12 mouse cellular contexts compared by ENCODE assay signal in genomic region chr9:44126746-44127145, GRCm38 (mm10). TPM values are rescaled to one million over a fixed set of nuclear protein-coding genes. Genes with fewer than 3 reads are reported as not detected.
DNase-seq lines count a peak whose midpoint lies in the region; ATAC-seq and TF ChIP-seq lines count a peak whose summit lies in the region.
"Had no signal": no experiment of that assay in that cellular context is flagged by ENCODE, and none has a peak within 500 bp of the region (broad histone marks: within the 10 kb centered on the region; RNA-seq: fewer than 3 reads in every experiment).

No protein-coding gene starts in this region.

- no peak for ATAC-seq in kidney, embryonic 16.5 days (ENCODE audit: low FRiP score, low TSS enrichment)
- ATAC-seq in liver, postnatal 0 days = no peak

- H3K9ac ChIP-seq in kidney, embryonic 16.5 days (replicated peaks; ENCODE audit: low read length) = no peak overlapping the region
- H3K9ac ChIP-seq in MEL (ENCODE audit: control insufficient read depth, low read depth, low read length, poor library complexity, severe bottlenecking) = no peak overlapping the region
- no peak overlapping the region for H3K9ac ChIP-seq in liver, postnatal 0 days (replicated peaks)
- H3K9ac ChIP-seq: forebrain, embryonic 12.5 days had no signal

- H3K27ac ChIP-seq in gastrocnemius, adult 2 months = peak overlapping the region; percentile 83
- H3K27ac ChIP-seq in kidney, embryonic 16.5 days (ENCODE audit: low read length) = peak overlapping the region; percentile 31
- H3K27ac ChIP-seq in MEL (ENCODE audit: control insufficient read depth, low read depth, low read length) = no peak overlapping the region
- H3K27ac ChIP-seq in liver, postnatal 0 days (ENCODE audit: low read depth) = peak overlapping the region; percentile 68
- H3K27ac ChIP-seq: forebrain, embryonic 12.5 days had no signal

- no peaks in the 10 kb centered on the region for H3K79me2 ChIP-seq in MEL (ENCODE audit: control insufficient read depth, insufficient read depth, low read length, poor library complexity)

- intact Hi-C loops in gastrocnemius, adult 2 months (cut with DNase I) = loop anchor here (2.0 to 5.0 kb wide), 2 partner anchors 121 to 268 kb away; no protein-coding TSS in a partner anchor
- intact Hi-C loops in gastrocnemius, postnatal 36 days (cut with DNase I) = loop anchor here (5.0 kb wide), 1 partner anchor 261 kb away; no protein-coding TSS in a partner anchor

- peaks cover 52% of the 10 kb centered on the region for H3K4me1 ChIP-seq in kidney, embryonic 16.5 days (ENCODE audit: insufficient read depth, low read length)
- peaks cover 0 to 6% of the 10 kb centered on the region in 2 experiments; a peak in 1 of 4 replicates for H3K4me1 ChIP-seq in MEL (ENCODE audit: control insufficient read depth in 1 of 2, insufficient read depth in 2 of 2, low read length in 2 of 2)
- peaks cover 20% of the 10 kb centered on the region for H3K4me1 ChIP-seq in liver, postnatal 0 days (ENCODE audit: insufficient read depth)

- no peaks in the 10 kb centered on the region for H3K27me3 ChIP-seq in kidney, embryonic 16.5 days (ENCODE audit: insufficient read depth, low read length)
- no peaks in the 10 kb centered on the region; a peak in 1 of 4 replicates for H3K27me3 ChIP-seq in MEL (ENCODE audit: control insufficient read depth in 1 of 2, insufficient read depth in 2 of 2, low read length in 2 of 2)
- peaks cover 16% of the 10 kb centered on the region for H3K27me3 ChIP-seq in liver, postnatal 0 days (ENCODE audit: insufficient read depth, low read length)

- no peak for TF ChIP-seq EP300 in MEL (IDR thresholded peaks at IDR 0.05; ENCODE audit: low read depth in 1 of 2, low read length in 2 of 2)
- no peak for TF ChIP-seq EP300 in liver, postnatal 0 days (IDR thresholded peaks at IDR 0.05; ENCODE audit: low read depth)

- TF ChIP-seq RAD21 in MEL (IDR thresholded peaks at IDR 0.05; ENCODE audit: low read depth, low read length) = no peak

- H3K36me3 ChIP-seq in kidney, embryonic 16.5 days (ENCODE audit: insufficient read depth, low read length) = no peaks in the 10 kb centered on the region
- peaks cover 0 to 2% of the 10 kb centered on the region in 2 experiments; a peak in 1 of 4 replicates for H3K36me3 ChIP-seq in MEL (ENCODE audit: control insufficient read depth in 1 of 2, insufficient read depth in 2 of 2, low read length in 2 of 2)
- H3K36me3 ChIP-seq in liver, postnatal 0 days (replicated peaks; ENCODE audit: insufficient read depth, low read length) = no peaks in the 10 kb centered on the region
- H3K36me3 ChIP-seq: forebrain, embryonic 12.5 days had no signal

- WGBS in kidney, embryonic 16.5 days = 86% methylated on average over 3 of the region's 3 CpGs
- WGBS in liver, postnatal 0 days (ENCODE audit: insufficient replicate concordance) = 59% methylated on average over 3 of the region's 3 CpGs

- DNase-seq in gastrocnemius, adult 2 months = no peak
- DNase-seq in gastrocnemius, postnatal 36 days = no peak
- DNase-seq in kidney, postnatal 10 days = no peak
- DNase-seq in MEL (ENCODE audit: low read depth, low spot score) = no peak
- no peak for DNase-seq in liver, postnatal 0 days
- no peak for DNase-seq in Muller cell, postnatal 12 days (ENCODE audit: inconsistent ontology term)
- DNase-seq in frontal cortex, postnatal 25 days (ENCODE audit: low spot score in 2 of 2) = no peak

- H3K4me3 ChIP-seq in gastrocnemius, adult 2 months = no peak overlapping the region; the same call in 1 of the 2 replicates
- no peak overlapping the region for H3K4me3 ChIP-seq in kidney, embryonic 16.5 days (ENCODE audit: low read length)
- no peak overlapping the region for H3K4me3 ChIP-seq in MEL (ENCODE audit: control insufficient read depth in 1 of 2, insufficient read depth in 1 of 2, low read depth in 2 of 2, low read length in 2 of 2)
- H3K4me3 ChIP-seq in liver, postnatal 0 days (ENCODE audit: low read depth, low read length) = peak overlapping the region; percentile 9; the same call in 1 of the 2 replicates
- H3K4me3 ChIP-seq: forebrain, embryonic 12.5 days had no signal

- no peak for TF ChIP-seq POLR2A in MEL (IDR thresholded peaks at IDR 0.05; ENCODE audit: control insufficient read depth in 1 of 2, insufficient read depth in 1 of 2, low read depth in 1 of 2, low read length in 2 of 2, poor library complexity in 1 of 2)

- TF ChIP-seq CTCF in gastrocnemius, adult 2 months (IDR thresholded peaks at IDR 0.05) = no peak
- no peak for TF ChIP-seq CTCF in MEL (IDR thresholded peaks at IDR 0.05 in 2 of 3, conservative IDR thresholded peaks at IDR 0.05 in 1 of 3; ENCODE audit: control insufficient read depth in 1 of 3, insufficient read depth in 1 of 3, low read depth in 2 of 3, low read length in 3 of 3, poor library complexity in 1 of 3, severe bottlenecking in 1 of 3)
- no peak for TF ChIP-seq CTCF in liver, postnatal 0 days (IDR thresholded peaks at IDR 0.05; ENCODE audit: low read depth)

- H3K9me3 ChIP-seq in kidney, embryonic 16.5 days (ENCODE audit: low read length) = no peaks in the 10 kb centered on the region
- H3K9me3 ChIP-seq in MEL (replicated peaks; ENCODE audit: insufficient read depth, low read length) = no peaks in the 10 kb centered on the region
- no peaks in the 10 kb centered on the region for H3K9me3 ChIP-seq in liver, postnatal 0 days (ENCODE audit: low read length)
- H3K9me3 ChIP-seq: forebrain, embryonic 12.5 days had no signal

- no peak overlapping the region for H3K4me2 ChIP-seq in kidney, embryonic 16.5 days (replicated peaks; ENCODE audit: low read depth, low read length)
- 0 out of 2 replicates have a peak overlapping the region, but pooled peaks have one; percentile 53 for H3K4me2 ChIP-seq in liver, postnatal 0 days (ENCODE audit: low read depth, low read length)

TF ChIP-seq in MEL, 35 proteins besides CTCF, POLR2A, EP300 and RAD21:
- TF ChIP-seq GATA1 (IDR thresholded peaks at IDR 0.05; ENCODE audit: low read depth, low read length) = no peak
- 0 out of 2 replicates have a peak, but pooled peaks have one; percentile 32 for TF ChIP-seq TBP (IDR thresholded peaks at IDR 0.05; ENCODE audit: low read depth, low read length)

RNA-seq across cellular contexts. Expression of gene Mcam, which starts 7.5 kb away (rescaled TPM):
- total RNA-seq in gastrocnemius, adult 2 months (2021) = 10 to 100 TPM; 17.5 to 24.4 TPM
- total RNA-seq in gastrocnemius, postnatal 36 days (2021) = 10 to 100 TPM; 24.2 to 31.2 TPM
- 54.3 and 60.3 TPM in 2 replicates for polyA plus RNA-seq in kidney, embryonic 16.5 days (2015; fragmentation: Nextera tagmentation; extraction: Ambion mirVana)
- 0.10 and 0.15 TPM in 2 replicates for total RNA-seq in MEL (2012; rRNA removed)
- under 1 TPM in 1 of 2 experiments, not detected in 1; 0.88 TPM for polyA plus RNA-seq in MEL (2012; ENCODE audit: insufficient read depth in 1 of 2, insufficient read length in 2 of 2, low read depth in 1 of 2, low replicate concordance in 2 of 2, missing spikeins in 1 of 2)
- polyA plus RNA-seq in liver, postnatal 0 days (2015; fragmentation: Nextera tagmentation; extraction: Ambion mirVana) = 4.2 and 4.5 TPM in 2 replicates

RNA-seq across cellular contexts. Expression of gene Rnf26, which starts 13.4 kb away (rescaled TPM):
- 1 to 10 TPM; 3.0 to 3.1 TPM for total RNA-seq in gastrocnemius, adult 2 months (2021)
- 1 to 10 TPM; 2.1 to 3.6 TPM for total RNA-seq in gastrocnemius, postnatal 36 days (2021)
- 75.0 and 87.0 TPM in 2 replicates for polyA plus RNA-seq in kidney, embryonic 16.5 days (2015; fragmentation: Nextera tagmentation; extraction: Ambion mirVana)
- total RNA-seq in MEL (2012; rRNA removed) = 13.3 and 14.0 TPM in 2 replicates
- polyA plus RNA-seq in MEL (2012; ENCODE audit: insufficient read depth in 1 of 2, insufficient read length in 2 of 2, low read depth in 1 of 2, low replicate concordance in 2 of 2, missing spikeins in 1 of 2) = 10 to 100 TPM in 1 of 2 experiments, not detected in 1; 55.1 TPM
- polyA plus RNA-seq in liver, postnatal 0 days (2015; fragmentation: Nextera tagmentation; extraction: Ambion mirVana) = 17.9 and 18.8 TPM in 2 replicates

RNA-seq across cellular contexts. Expression of gene Gm49380, which starts 13.4 kb away (rescaled TPM):
- 1 to 10 TPM in 1 of 2 experiments, under 1 TPM in 1; 0.71 to 1.4 TPM for total RNA-seq in gastrocnemius, adult 2 months (2021)
- total RNA-seq in gastrocnemius, postnatal 36 days (2021) = 1 to 10 TPM in 1 of 2 experiments, under 1 TPM in 1; 0.57 to 1.3 TPM
- 0.22 and 0.25 TPM in 2 replicates for polyA plus RNA-seq in kidney, embryonic 16.5 days (2015; fragmentation: Nextera tagmentation; extraction: Ambion mirVana)
- total RNA-seq in MEL (2012; rRNA removed) = not detected in 2 replicates
- under 1 TPM in 1 of 2 experiments, not detected in 1; 0.24 TPM for polyA plus RNA-seq in MEL (2012; ENCODE audit: insufficient read depth in 1 of 2, insufficient read length in 2 of 2, low read depth in 1 of 2, low replicate concordance in 2 of 2, missing spikeins in 1 of 2)
- polyA plus RNA-seq in liver, postnatal 0 days (2015; fragmentation: Nextera tagmentation; extraction: Ambion mirVana) = not detected in 2 replicates
- total RNA-seq: granulocyte monocyte progenitor cell, adult 5-6 weeks had no signal
- polyA plus RNA-seq: thymus, adult 2 months had no signal

RNA-seq across cellular contexts. Expression of gene C1qtnf5, which starts 19.7 kb away (rescaled TPM):
- 1 to 10 TPM; 2.5 to 7.6 TPM for total RNA-seq in gastrocnemius, adult 2 months (2021)
- total RNA-seq in gastrocnemius, postnatal 36 days (2021) = 1 to 10 TPM; 6.7 to 9.6 TPM
- polyA plus RNA-seq in kidney, embryonic 16.5 days (2015; fragmentation: Nextera tagmentation; extraction: Ambion mirVana) = 4.7 and 5.7 TPM in 2 replicates
- 0.19 TPM in 1 of 2 replicates, not detected in the other for total RNA-seq in MEL (2012; rRNA removed)
- polyA plus RNA-seq in MEL (2012; ENCODE audit: insufficient read depth in 1 of 2, insufficient read length in 2 of 2, low read depth in 1 of 2, low replicate concordance in 2 of 2, missing spikeins in 1 of 2) = under 1 TPM in 1 of 2 experiments, not detected in 1; 0.13 TPM
- polyA plus RNA-seq in liver, postnatal 0 days (2015; fragmentation: Nextera tagmentation; extraction: Ambion mirVana) = 1.0 and 1.3 TPM in 2 replicates
- total RNA-seq: granulocyte monocyte progenitor cell, adult 5-6 weeks had no signal

RNA-seq across cellular contexts. Expression of gene Mfrp, which starts 25.2 kb away (rescaled TPM):
- not detected for total RNA-seq in gastrocnemius, adult 2 months (2021)
- not detected for total RNA-seq in gastrocnemius, postnatal 36 days (2021)
- polyA plus RNA-seq in kidney, embryonic 16.5 days (2015; fragmentation: Nextera tagmentation; extraction: Ambion mirVana) = 0.10 and 0.25 TPM in 2 replicates
- total RNA-seq in MEL (2012; rRNA removed) = not detected in 2 replicates
- under 1 TPM in 1 of 2 experiments, not detected in 1; 0.10 TPM for polyA plus RNA-seq in MEL (2012; ENCODE audit: insufficient read depth in 1 of 2, insufficient read length in 2 of 2, low read depth in 1 of 2, low replicate concordance in 2 of 2, missing spikeins in 1 of 2)
- polyA plus RNA-seq in liver, postnatal 0 days (2015; fragmentation: Nextera tagmentation; extraction: Ambion mirVana) = not detected in 2 replicates
- total RNA-seq: adrenal gland, postnatal 14 days had no signal

Comparison
In these comparisons a context has a peak if more than half of its experiments do, and no peak if none do; other contexts are left out.
1. RNA of gene Mcam, which starts 7.5 kb away (total RNA-seq): 24.2 to 31.2 TPM in gastrocnemius, postnatal 36 days and 17.5 to 24.4 TPM in gastrocnemius, adult 2 months; 0.10 to 0.15 TPM in MEL; every median in the first group is over 10 times any median in the second.